ENCODE assay signal across 8 mouse cellular contexts in the genomic region with DNA sequence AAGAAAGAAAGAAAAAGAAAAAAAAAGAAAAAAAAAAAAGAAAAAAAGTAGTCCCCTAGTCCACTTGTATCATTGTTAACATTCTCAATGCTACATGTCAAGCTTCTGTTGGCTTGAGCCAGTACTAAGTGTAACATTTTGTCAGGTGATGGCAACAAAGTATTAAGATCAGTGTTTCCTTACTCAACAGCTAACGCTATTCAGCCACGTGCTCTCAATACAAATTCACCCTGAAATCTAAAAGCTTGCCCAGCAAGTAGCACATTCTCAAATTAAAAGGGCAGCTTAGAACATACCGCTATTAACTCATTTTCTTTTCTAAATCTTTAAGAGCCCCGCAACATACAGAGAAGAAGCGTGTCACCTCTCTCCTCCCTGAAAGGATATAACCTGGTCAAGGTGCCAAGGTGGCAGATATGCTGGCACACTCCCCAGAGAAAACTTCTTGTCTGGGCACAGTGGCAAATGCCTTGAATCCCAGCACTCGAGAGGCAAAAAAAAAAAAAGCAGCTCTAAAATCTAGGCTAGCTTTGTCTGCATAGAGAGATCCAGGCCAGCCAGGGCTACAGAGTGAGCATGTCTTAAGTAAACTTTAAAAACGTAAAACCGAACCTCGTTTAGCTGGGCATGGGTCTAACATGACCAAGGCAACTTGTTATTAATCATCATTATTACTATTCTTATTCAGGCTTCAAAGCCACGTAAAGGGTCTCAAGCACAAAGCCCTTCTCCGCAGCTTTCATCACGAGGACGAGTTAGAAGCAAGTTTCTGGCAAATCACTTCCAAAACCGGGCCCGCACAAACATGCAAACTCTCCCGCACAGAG. TPM values are rescaled to one million over a fixed set of nuclear protein-coding genes. Genes with fewer than 3 reads are reported as not detected.
DNase-seq lines count a peak whose midpoint lies in the region; ATAC-seq and TF ChIP-seq lines count a peak whose summit lies in the region.

No protein-coding gene starts in this region.

- H3K27ac ChIP-seq in cortical plate, adult 2 months (ENCODE audit: insufficient read depth, low read length) = peak overlapping the region; percentile 94
- H3K27ac ChIP-seq in kidney, adult 2 months (ENCODE audit: insufficient read depth, low read depth, low read length) = peak overlapping the region; percentile 97
- H3K27ac ChIP-seq in lung, embryonic 16.5 days (ENCODE audit: low read length) = peak overlapping the region; percentile 97
- H3K27ac ChIP-seq in stomach, embryonic 16.5 days (ENCODE audit: low read length) = peak overlapping the region; percentile 97

- TF ChIP-seq CTCF in cortical plate, adult 2 months (IDR thresholded peaks at IDR 0.05; ENCODE audit: extremely low read depth, insufficient read depth, low read length) = no peak
- no peak for TF ChIP-seq CTCF in kidney, adult 2 months (conservative IDR thresholded peaks at IDR 0.05; ENCODE audit: insufficient read depth, insufficient read length, low read depth, low read length)

- H3K4me1 ChIP-seq in cortical plate, adult 2 months (ENCODE audit: control insufficient read depth, insufficient read depth, low read length) = no peaks in the 10 kb centered on the region; the same call in 1 of the 2 replicates
- H3K4me1 ChIP-seq in kidney, adult 2 months (ENCODE audit: control insufficient read depth, insufficient read depth, low read length) = peaks cover 7% of the 10 kb centered on the region; the same call in 1 of the 2 replicates
- H3K4me1 ChIP-seq in lung, embryonic 16.5 days (replicated peaks; ENCODE audit: control insufficient read depth, insufficient read depth, low read length) = peaks cover 7% of the 10 kb centered on the region
- peaks cover 6% of the 10 kb centered on the region; the same call in 1 of the 2 replicates for H3K4me1 ChIP-seq in stomach, embryonic 16.5 days (ENCODE audit: control insufficient read depth, insufficient read depth, low read length)

- TF ChIP-seq POLR2A in cortical plate, adult 2 months (IDR thresholded peaks at IDR 0.05; ENCODE audit: extremely low read depth, insufficient read depth, low read length) = no peak
- no peak for TF ChIP-seq POLR2A in kidney, adult 2 months (IDR thresholded peaks at IDR 0.05; ENCODE audit: low read depth, low read length)

- no peaks in the 10 kb centered on the region for H3K9me3 ChIP-seq in lung, embryonic 16.5 days (ENCODE audit: control insufficient read depth, low read length)
- no peaks in the 10 kb centered on the region for H3K9me3 ChIP-seq in stomach, embryonic 16.5 days (replicated peaks; ENCODE audit: control insufficient read depth, low read length)

- peak overlapping the region; percentile 54 for H3K4me3 ChIP-seq in cortical plate, adult 2 months (ENCODE audit: insufficient read depth, low read length)
- peak overlapping the region; percentile 86 for H3K4me3 ChIP-seq in kidney, adult 2 months (ENCODE audit: insufficient read depth, low read depth, low read length)
- H3K4me3 ChIP-seq in lung, embryonic 16.5 days (ENCODE audit: low read length) = peak overlapping the region; percentile 85
- H3K4me3 ChIP-seq in stomach, embryonic 16.5 days (replicated peaks; ENCODE audit: low read length) = peak overlapping the region; percentile 90

- peak overlapping the region; percentile 79 for H3K4me2 ChIP-seq in lung, embryonic 16.5 days (ENCODE audit: low read depth, low read length)
- peak overlapping the region; percentile 69 for H3K4me2 ChIP-seq in stomach, embryonic 16.5 days (ENCODE audit: low read depth, low read length)

- under 1% methylated on average over 16 of the region's 16 CpGs for WGBS in kidney, adult 2 months
- WGBS in lung, embryonic 16.5 days = under 1% methylated on average over 16 of the region's 16 CpGs
- WGBS in stomach, embryonic 16.5 days = 2% methylated on average over 16 of the region's 16 CpGs

- ATAC-seq in lung, embryonic 16.5 days (ENCODE audit: low read depth) = peak; percentile 29
- no peak for ATAC-seq in stomach, embryonic 16.5 days (ENCODE audit: insufficient read depth, low FRiP score)

- peak; percentile 11 for DNase-seq in thymus, postnatal 14 days
- no peak for DNase-seq in thymus, postnatal 36 days
- DNase-seq in gastrocnemius, postnatal 25 days = peak; percentile 22
- DNase-seq in kidney, adult 2 months = peak; percentile 59
- no peak for DNase-seq in urinary bladder, adult 2 months (ENCODE audit: low spot score)

- H3K9ac ChIP-seq in lung, embryonic 16.5 days (ENCODE audit: low read length) = peak overlapping the region; percentile 94
- H3K9ac ChIP-seq in stomach, embryonic 16.5 days (ENCODE audit: low read length) = peak overlapping the region; percentile 81

- no peaks in the 10 kb centered on the region for H3K27me3 ChIP-seq in kidney, adult 2 months (replicated peaks; ENCODE audit: control insufficient read depth, insufficient read depth, low read length)
- no peaks in the 10 kb centered on the region for H3K27me3 ChIP-seq in lung, embryonic 16.5 days (ENCODE audit: control insufficient read depth, insufficient read depth, low read depth, low read length)
- no peaks in the 10 kb centered on the region for H3K27me3 ChIP-seq in stomach, embryonic 16.5 days (ENCODE audit: control insufficient read depth, insufficient read depth, low read length)

- no peaks in the 10 kb centered on the region; the same call in 1 of the 2 replicates for H3K36me3 ChIP-seq in kidney, adult 2 months (ENCODE audit: control insufficient read depth, insufficient read depth, low read length)
- H3K36me3 ChIP-seq in lung, embryonic 16.5 days (ENCODE audit: control insufficient read depth, insufficient read depth, low read length) = 0 out of 2 replicates have a peak, but pooled peaks cover 4% of the 10 kb centered on the region
- no peaks in the 10 kb centered on the region for H3K36me3 ChIP-seq in stomach, embryonic 16.5 days (ENCODE audit: control insufficient read depth, insufficient read depth, low read length)

RNA-seq across cellular contexts. Expression of a gene that starts 0.9 kb away (rescaled TPM):
- 6.3 and 7.0 TPM in 2 replicates for polyA plus RNA-seq in cortical plate, adult 2 months (2012; rRNA removed)
- 10 to 100 TPM; 16.3 to 19.3 TPM for total RNA-seq in gastrocnemius, postnatal 25 days (2021)
- polyA plus RNA-seq in kidney, adult 2 months (2012; rRNA removed) = 1.5 and 3.1 TPM in 2 replicates
- polyA plus RNA-seq in lung, embryonic 16.5 days (2015; fragmentation: Nextera tagmentation; extraction: Ambion mirVana) = 35.8 and 41.2 TPM in 2 replicates
- polyA plus RNA-seq in stomach, embryonic 16.5 days (2015; fragmentation: Nextera tagmentation; extraction: Ambion mirVana) = 29.6 and 39.0 TPM in 2 replicates
- 11.4 and 13.3 TPM in 2 replicates for polyA plus RNA-seq in urinary bladder, adult 2 months (2012; rRNA removed)

RNA-seq across cellular contexts. Expression of a gene that starts 7.9 kb away (rescaled TPM):
- polyA plus RNA-seq in cortical plate, adult 2 months (2012; rRNA removed) = 7.4 and 7.6 TPM in 2 replicates
- 1 to 10 TPM; 6.5 to 7.3 TPM for total RNA-seq in gastrocnemius, postnatal 25 days (2021)
- polyA plus RNA-seq in kidney, adult 2 months (2012; rRNA removed) = 3.2 and 4.7 TPM in 2 replicates
- 11.4 and 12.1 TPM in 2 replicates for polyA plus RNA-seq in lung, embryonic 16.5 days (2015; fragmentation: Nextera tagmentation; extraction: Ambion mirVana)
- polyA plus RNA-seq in stomach, embryonic 16.5 days (2015; fragmentation: Nextera tagmentation; extraction: Ambion mirVana) = 9.8 and 10.4 TPM in 2 replicates
- polyA plus RNA-seq in urinary bladder, adult 2 months (2012; rRNA removed) = 6.4 and 6.6 TPM in 2 replicates

RNA-seq across cellular contexts. Expression of a gene that starts 36.7 kb away (rescaled TPM):
- 17.1 and 17.2 TPM in 2 replicates for polyA plus RNA-seq in cortical plate, adult 2 months (2012; rRNA removed)
- 1 to 10 TPM; 5.5 to 7.5 TPM for total RNA-seq in gastrocnemius, postnatal 25 days (2021)
- 4.5 and 5.0 TPM in 2 replicates for polyA plus RNA-seq in kidney, adult 2 months (2012; rRNA removed)
- polyA plus RNA-seq in lung, embryonic 16.5 days (2015; fragmentation: Nextera tagmentation; extraction: Ambion mirVana) = 11.6 and 12.8 TPM in 2 replicates
- polyA plus RNA-seq in stomach, embryonic 16.5 days (2015; fragmentation: Nextera tagmentation; extraction: Ambion mirVana) = 8.9 and 10.1 TPM in 2 replicates
- 5.2 and 6.1 TPM in 2 replicates for polyA plus RNA-seq in urinary bladder, adult 2 months (2012; rRNA removed)

Comparison
In these comparisons a context has a peak if more than half of its experiments do, and no peak if none do; other contexts are left out.
1. DNase-seq: peak in thymus, postnatal 14 days (single experiment), gastrocnemius, postnatal 25 days (single experiment) and kidney, adult 2 months (single experiment); none in thymus, postnatal 36 days (0 of 2) and urinary bladder, adult 2 months (single experiment).
2. Peak in every context shown above with its lines, with median percentiles within 50 percentile points of each other: H3K27ac ChIP-seq and H3K4me3 ChIP-seq.